Mouse (Mus musculus) lung, adult 2 months (tissue): ENCODE measurements around the gene Trpv1. TPM values are rescaled to one million over a fixed set of nuclear protein-coding genes. Genes with fewer than 3 reads are reported as not detected.

ENCODE experiments used
- DNase-seq: peaks from one replicate; pipeline ENCODE4 v3.0.0; 2022
- H3K4me1 ChIP-seq: fragments of 200-500 bp; 2 replicates; pipeline ENCODE4 v1.6.1; 2011; ENCODE audit warnings: low read length; ENCODE audit not compliant: control insufficient read depth, insufficient read depth
- H3K4me3 ChIP-seq: fragments of 200-500 bp; replicated peaks from 2 replicates; pipeline ENCODE3; 2011; ENCODE audit warnings: low read depth, mild to moderate bottlenecking, control low read depth, low read length; ENCODE audit errors: extremely low read depth
- CTCF ChIP-seq: fragments of 200-500 bp; IDR thresholded peaks from 2 replicates; pipeline ENCODE4 v1.5.1; 2011; ENCODE audit warnings: mild to moderate bottlenecking, low read length, control low read depth; ENCODE audit not compliant: insufficient read depth
- POLR2A ChIP-seq: fragments of 200-500 bp; IDR thresholded peaks from 2 replicates; pipeline ENCODE4 v1.6.1; 2011; ENCODE audit warnings: low read depth, mild to moderate bottlenecking, control low read depth, low read length, borderline replicate concordance; ENCODE audit errors: extremely low read depth
- WGBS: fragments of 180-500 bp; shearing (Covaris S2); methylation state at CpG from one replicate; pipeline ENCODE4 v1.1.7; 2018; 5-methylcytosine and 5-hydroxymethylcytosine counted together
- polyA plus RNA-seq: library from polyadenylated mRNA; depleted of rRNA; stranded (reverse); fragments of >200 nt; gene quantifications from 2 replicates; pipeline ENCODE4 v1.2.3, GENCODE M21; 2012; rRNA removed

The Trpv1 gene
- 0.09 and 0.55 TPM in 2 replicates for polyA plus RNA-seq

DNA sequence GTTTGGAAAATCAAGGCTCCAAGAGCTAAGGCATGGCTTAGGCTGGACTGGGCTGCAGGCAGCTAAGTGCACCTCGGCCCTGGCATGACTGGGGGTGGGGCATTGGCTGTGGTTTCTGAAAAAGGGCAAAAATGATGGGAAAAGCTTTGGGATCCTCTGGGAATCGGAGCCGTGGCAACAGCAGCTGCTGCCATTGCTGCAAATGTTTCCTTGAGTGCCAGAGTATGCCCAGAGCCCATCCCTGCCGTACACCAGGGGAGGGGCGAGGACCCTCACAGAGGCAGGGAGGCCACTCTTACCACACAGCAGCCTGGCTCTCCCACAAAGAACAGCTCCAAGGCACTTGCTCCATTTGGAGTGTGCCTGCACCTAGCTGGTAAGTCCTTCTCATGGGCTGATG, at the start of gene Trpv1:
Gene Trpv1 (plus strand): TSS at position 301 of the 400 bp plus-strand sequence.
- H3K4me1 ChIP-seq = no peaks in the 10 kb centered on the region
- no peak for DNase-seq
- H3K4me3 ChIP-seq = no peak within 1 kb of the TSS
- 85% methylated on average over 5 of the region's 5 CpGs for WGBS
- TF ChIP-seq CTCF (no peak), POLR2A (no peak)

DNA sequence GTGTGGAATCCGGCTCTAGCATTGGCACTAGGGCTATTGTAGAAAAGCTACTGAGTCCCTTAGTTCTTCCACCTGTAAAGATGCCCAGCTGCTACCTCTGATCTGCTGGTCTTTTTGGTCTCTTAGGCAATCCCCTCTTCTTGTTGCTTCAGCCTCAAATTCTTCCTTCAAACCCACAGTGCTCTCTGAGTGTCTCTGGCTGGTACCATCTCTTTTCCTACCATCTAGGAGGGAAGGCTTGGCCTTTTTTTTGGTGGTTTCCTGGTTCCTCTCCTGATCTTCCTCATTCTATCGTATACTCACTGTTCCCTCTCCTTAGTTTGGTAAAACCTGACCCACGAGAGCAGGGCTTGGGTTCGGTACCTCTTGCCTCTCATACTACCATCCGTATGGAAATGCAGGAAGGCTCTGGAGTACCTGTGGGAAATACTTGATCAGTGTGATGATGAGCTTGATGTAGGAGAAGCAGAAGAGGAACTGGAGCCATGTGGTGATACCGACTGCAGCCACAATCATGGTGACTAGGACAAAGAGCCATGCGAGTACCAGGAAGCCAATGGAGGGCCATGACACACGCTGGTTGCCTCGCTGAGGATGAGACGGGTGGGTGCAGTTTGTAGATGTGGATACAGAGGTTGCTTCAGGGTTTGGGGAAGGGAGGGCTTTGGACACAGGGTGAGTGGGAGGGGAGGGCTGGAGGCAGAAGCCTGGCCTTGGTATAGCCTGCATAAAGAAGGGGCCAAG, 48.0 kb upstream of the Trpv1 start:
- H3K4me1 ChIP-seq = no peaks in the 10 kb centered on the region
- TF ChIP-seq POLR2A (no peak), CTCF (no peak)
- 81% methylated on average over 10 of the region's 10 CpGs for WGBS
- H3K4me3 ChIP-seq = no peak overlapping the region
- DNase-seq = no peak

DNA sequence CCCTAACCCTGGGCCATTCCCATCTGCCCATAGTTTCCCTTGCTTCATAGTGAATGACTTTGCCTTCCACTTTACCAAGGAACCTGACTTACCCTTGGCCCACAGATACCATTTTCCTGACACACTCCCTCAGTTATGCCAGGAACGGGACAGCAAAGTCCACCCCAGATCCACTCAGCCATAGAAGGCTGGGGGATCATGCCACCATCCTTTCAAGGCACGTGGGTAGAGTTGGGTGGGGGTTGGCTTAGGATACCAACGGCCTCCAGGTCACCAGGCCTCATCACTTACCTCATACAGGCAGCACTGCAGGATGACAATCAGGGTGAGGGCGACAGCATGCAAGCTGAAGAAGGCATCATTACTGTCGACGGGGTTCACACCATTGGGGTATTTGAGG, 46.9 kb upstream of the Trpv1 start:
- no peaks in the 10 kb centered on the region for H3K4me1 ChIP-seq
- TF ChIP-seq POLR2A (no peak), CTCF (no peak)
- H3K4me3 ChIP-seq = no peak overlapping the region
- no peak for DNase-seq
- 87% methylated on average over 6 of the region's 6 CpGs for WGBS

DNA sequence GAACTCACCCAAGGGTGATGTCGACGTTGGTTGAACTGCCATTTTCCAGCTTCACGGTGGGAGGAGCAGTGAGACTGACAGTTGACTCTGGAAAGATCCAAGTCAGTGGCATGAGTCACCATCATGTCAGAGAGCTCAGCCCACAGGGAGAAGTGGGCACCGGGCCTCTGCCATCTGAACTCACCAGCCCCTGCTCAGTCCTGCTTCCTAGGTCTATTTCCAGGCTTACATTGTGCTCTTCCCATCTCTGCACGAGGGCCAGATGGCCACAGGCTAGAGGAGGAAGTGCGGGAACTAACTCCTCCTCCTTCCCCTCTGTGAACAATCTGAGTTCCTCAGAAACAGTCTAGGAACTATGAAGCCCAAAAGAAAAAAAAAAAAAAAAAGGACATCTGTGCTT, 41.0 kb upstream of the Trpv1 start:
- TF ChIP-seq CTCF = no peak
- no peak for TF ChIP-seq POLR2A
- Histone ChIP-seq H3K4me1 (no peaks in the 10 kb centered on the region), H3K4me3 (no peak overlapping the region)
- WGBS = 60% methylated on average over 6 of the region's 6 CpGs
- no peak for DNase-seq

DNA sequence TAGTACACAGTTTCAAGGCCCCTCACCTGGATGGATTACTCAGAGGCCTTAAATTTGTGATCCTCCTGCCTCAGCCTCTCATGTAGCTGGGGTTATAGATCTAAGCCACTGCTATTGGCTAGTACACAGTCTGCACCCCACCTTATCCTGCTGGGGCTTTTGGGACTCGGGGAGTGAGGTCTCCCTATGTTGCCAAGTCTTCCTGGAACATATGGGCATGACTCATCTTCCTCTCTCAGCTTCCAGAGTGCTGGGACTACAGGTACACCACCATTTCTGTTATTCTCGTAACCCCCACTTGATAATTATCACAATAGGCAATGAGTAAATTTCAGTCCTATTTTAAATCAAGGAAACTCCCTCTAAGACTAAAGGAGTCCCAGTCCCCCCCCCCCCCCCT, 39.6 kb upstream of the Trpv1 start:
- WGBS = 65% methylated on average over 2 of the region's 2 CpGs
- Histone ChIP-seq H3K4me1 (no peaks in the 10 kb centered on the region), H3K4me3 (no peak overlapping the region)
- no peak for DNase-seq
- TF ChIP-seq POLR2A (no peak), CTCF (no peak)

DNA sequence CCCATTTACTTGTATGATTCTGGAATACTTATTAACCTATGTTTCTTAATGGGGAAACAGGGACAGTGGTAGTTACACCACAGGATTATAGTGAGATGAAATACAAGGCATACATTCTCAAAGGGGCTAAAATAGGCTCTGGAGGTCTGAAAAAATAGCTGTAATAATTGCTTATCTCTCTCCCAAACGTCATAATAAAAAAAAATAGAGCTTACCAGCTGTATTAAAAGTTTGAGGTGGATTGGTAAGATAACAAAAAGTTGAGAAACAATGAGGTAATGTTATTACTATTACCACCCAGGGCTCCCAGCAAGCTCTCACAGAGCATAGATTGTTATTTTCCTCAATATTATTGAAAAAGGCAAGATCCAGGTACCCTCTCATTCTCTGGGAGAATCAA, 35.9 kb upstream of the Trpv1 start:
- no peak for TF ChIP-seq POLR2A
- TF ChIP-seq CTCF = no peak
- 14% methylated on average over 1 of the region's 1 CpGs for WGBS
- Histone ChIP-seq H3K4me3 (peak overlapping the region; percentile 94), H3K4me1 (0 out of 2 replicates have a peak, but pooled peaks cover 4% of the 10 kb centered on the region)
- DNase-seq = no peak

DNA sequence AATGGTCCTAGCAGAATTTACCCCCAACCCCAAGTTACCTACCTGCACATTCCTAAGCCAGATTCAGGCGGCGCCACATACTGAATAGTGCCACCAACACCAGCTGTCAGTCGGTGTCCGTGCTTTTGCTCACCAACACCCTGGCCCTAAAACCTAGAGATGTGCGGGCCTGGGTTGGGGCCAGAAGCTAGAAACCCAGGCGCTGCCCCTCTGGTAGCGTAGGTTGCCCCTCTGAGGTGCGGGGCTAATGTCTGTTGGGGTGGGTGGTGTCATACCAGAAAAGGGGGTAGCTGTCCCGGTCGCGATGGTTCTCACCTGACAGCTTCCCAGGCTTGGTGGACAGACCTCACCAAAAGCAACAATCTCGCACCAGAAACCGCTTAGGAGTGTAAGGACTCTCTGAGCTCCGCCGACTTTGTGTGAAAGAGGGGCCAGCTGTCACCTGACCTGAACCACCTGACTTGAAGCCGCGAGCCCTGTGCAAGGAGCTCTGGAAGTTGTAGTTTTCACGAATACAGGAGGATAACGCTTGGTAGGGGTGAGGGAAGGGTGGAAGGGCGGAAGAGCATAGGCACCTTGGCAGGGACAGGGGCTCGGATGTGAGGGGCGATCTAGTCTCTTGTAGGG, 35.4 kb upstream of the Trpv1 start, which contains the start of gene Ctns:
Gene Ctns (minus strand): TSS at position 440 of the 627 bp plus-strand sequence.
- Histone ChIP-seq H3K4me1 (0 out of 2 replicates have a peak, but pooled peaks cover 4% of the 10 kb centered on the region), H3K4me3 (peak within 1 kb of the TSS; percentile 94)
- DNase-seq = no peak
- TF ChIP-seq POLR2A = peak; percentile 76; the same call in 1 of the 2 replicates
- TF ChIP-seq CTCF = no peak
- WGBS = under 1% methylated on average over 21 of the region's 22 CpGs

DNA sequence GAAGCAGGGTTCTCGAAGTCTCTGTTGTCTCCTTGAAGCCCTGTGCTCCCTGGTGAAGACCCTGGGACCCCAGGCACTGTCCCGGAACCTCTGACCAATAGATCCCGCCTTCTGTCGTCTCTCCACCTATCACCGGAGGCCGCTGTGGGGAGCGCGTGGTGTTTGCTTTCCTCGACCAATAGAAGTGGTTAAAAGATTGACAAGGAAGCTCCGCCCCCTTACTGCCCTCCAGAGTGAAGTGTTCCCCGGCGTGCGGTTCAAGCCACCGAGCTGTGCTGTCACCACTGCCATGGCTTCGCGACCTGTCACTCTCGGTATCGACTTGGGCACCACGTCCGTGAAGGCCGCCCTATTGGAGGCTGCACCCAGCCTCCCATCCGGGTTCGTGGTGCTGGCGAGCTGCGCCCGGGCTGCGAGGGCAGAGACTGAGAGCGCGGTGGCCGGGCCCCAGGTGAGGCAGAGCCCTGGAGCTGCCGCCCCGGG, 34.8 kb upstream of the Trpv1 start, which contains the start of gene Shpk:
Gene Shpk (plus strand): TSS at position 231 of the 483 bp plus-strand sequence.
- WGBS = under 1% methylated on average over 32 of the region's 32 CpGs
- DNase-seq = peak; percentile 94
- Histone ChIP-seq H3K4me3 (peak within 1 kb of the TSS; percentile 94), H3K4me1 (0 out of 2 replicates have a peak, but pooled peaks cover 4% of the 10 kb centered on the region)
- peak; percentile 66; the same call in 1 of the 2 replicates for TF ChIP-seq POLR2A
- no peak for TF ChIP-seq CTCF

DNA sequence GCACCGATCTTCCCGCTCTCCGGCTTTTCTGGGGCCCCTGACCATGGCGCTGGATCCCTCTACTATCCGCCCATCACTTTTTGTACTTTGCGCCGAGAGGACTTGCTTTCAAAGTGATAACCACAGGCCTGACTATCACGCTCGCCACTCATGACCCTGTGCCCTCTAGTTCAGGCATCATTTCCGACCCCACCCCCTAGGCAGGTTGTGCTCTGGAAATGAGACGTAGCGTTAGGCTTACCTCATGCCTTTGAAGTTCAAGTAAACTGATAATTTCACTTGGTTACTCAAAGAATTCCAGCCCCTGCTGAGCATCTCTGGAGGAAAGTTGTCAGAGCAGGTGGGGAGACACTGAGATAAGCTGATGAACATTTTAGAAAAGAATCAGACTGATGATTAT, 34.2 kb upstream of the Trpv1 start:
- Histone ChIP-seq H3K4me1 (0 out of 2 replicates have a peak, but pooled peaks cover 4% of the 10 kb centered on the region), H3K4me3 (peak overlapping the region; percentile 94)
- WGBS = 4% methylated on average over 12 of the region's 12 CpGs
- peak; percentile 28 for DNase-seq
- no peak for TF ChIP-seq CTCF
- TF ChIP-seq POLR2A = no peak

DNA sequence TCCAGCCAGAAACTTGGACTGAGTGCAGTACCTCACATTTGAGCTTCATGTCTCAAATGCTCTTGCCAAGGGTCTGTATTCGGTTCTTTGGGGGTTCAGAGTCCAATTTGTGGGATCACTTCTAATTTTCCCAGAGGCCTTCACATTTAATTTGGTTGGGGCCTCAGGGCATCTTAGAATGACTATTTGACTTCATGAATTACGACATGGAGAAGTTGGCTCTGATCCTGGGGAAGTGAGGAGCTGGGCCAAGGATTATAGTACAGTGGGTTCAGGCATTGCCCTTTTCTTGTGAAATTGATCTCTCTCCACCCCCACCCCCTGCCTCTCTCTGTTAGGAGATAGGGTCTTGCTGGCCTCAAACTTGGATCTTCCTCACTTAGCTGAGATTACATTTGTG, 33.1 kb upstream of the Trpv1 start:
- Histone ChIP-seq H3K4me1 (0 out of 2 replicates have a peak, but pooled peaks cover 4% of the 10 kb centered on the region), H3K4me3 (no peak overlapping the region)
- TF ChIP-seq CTCF = no peak
- no peak for TF ChIP-seq POLR2A
- WGBS = 46% methylated on average over 2 of the region's 2 CpGs
- DNase-seq = no peak
